8 mouse cellular contexts compared by ENCODE assay signal in the genomic region with DNA sequence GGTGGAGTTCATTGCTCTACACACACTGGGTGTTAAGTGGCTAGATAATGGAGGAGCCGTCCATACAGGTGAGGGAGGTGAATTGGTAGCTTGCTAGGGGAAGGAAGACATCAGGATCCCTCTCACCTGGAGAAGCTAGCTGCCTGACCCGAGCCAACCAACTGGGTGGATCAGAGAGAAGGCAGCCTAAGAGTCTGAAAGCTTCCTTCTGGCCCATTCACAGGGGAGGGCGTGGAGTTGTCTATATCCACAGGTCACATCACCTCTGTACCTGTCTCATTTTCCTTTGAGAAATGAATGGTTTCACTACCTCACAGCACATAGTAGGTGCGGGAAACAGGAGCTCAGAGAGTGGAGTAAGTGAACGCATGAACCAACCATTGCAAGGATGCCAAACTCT. TPM values are rescaled to one million over a fixed set of nuclear protein-coding genes. Genes with fewer than 3 reads are reported as not detected.
DNase-seq lines count a peak whose midpoint lies in the region; ATAC-seq and TF ChIP-seq lines count a peak whose summit lies in the region.
"Had no signal": no experiment of that assay in that cellular context is flagged by ENCODE, and none has a peak within 500 bp of the region (broad histone marks: within the 10 kb centered on the region; RNA-seq: fewer than 3 reads in every experiment).

No protein-coding gene starts in this region.

- 0 out of 2 replicates have a peak overlapping the region, but pooled peaks have one; percentile 64 for H3K9ac ChIP-seq in lung, postnatal 0 days (replicated peaks; ENCODE audit: low read depth)
- H3K9ac ChIP-seq in forebrain, postnatal 0 days = peak overlapping the region; percentile 97
- no peak overlapping the region for H3K9ac ChIP-seq in limb, embryonic 15.5 days
- no peak overlapping the region for H3K9ac ChIP-seq in stomach, embryonic 15.5 days

- H3K36me3 ChIP-seq in lung, postnatal 0 days (ENCODE audit: insufficient read depth, low read length) = no peaks in the 10 kb centered on the region
- no peaks in the 10 kb centered on the region for H3K36me3 ChIP-seq in forebrain, postnatal 0 days (ENCODE audit: insufficient read depth)
- no peaks in the 10 kb centered on the region for H3K36me3 ChIP-seq in limb, embryonic 15.5 days
- H3K36me3 ChIP-seq in stomach, embryonic 15.5 days = no peaks in the 10 kb centered on the region

- no peaks in the 10 kb centered on the region for H3K9me3 ChIP-seq in lung, postnatal 0 days (ENCODE audit: low read length)
- no peaks in the 10 kb centered on the region; the same call in 1 of the 2 replicates for H3K9me3 ChIP-seq in forebrain, postnatal 0 days (ENCODE audit: low read length)
- H3K9me3 ChIP-seq in limb, embryonic 15.5 days = no peaks in the 10 kb centered on the region
- no peaks in the 10 kb centered on the region for H3K9me3 ChIP-seq in stomach, embryonic 15.5 days

- no peak overlapping the region for H3K27ac ChIP-seq in lung, postnatal 0 days (ENCODE audit: low read length)
- peak overlapping the region; percentile 89; the same call in 1 of the 2 replicates for H3K27ac ChIP-seq in forebrain, postnatal 0 days (ENCODE audit: low read depth, low read length)
- H3K27ac ChIP-seq in limb, embryonic 15.5 days = no peak overlapping the region
- no peak overlapping the region for H3K27ac ChIP-seq in stomach, embryonic 15.5 days

- TF ChIP-seq CTCF in lung, postnatal 0 days (IDR thresholded peaks at IDR 0.05) = no peak
- TF ChIP-seq CTCF in lung, adult 2 months (IDR thresholded peaks at IDR 0.05; ENCODE audit: insufficient read depth, low read length) = no peak
- no peak for TF ChIP-seq CTCF in forebrain, postnatal 0 days (IDR thresholded peaks at IDR 0.05; ENCODE audit: low read depth)

- no peaks in the 10 kb centered on the region for H3K27me3 ChIP-seq in lung, postnatal 0 days (replicated peaks; ENCODE audit: insufficient read depth, low read length)
- no peaks in the 10 kb centered on the region for H3K27me3 ChIP-seq in forebrain, postnatal 0 days (ENCODE audit: insufficient read depth, low read length)
- H3K27me3 ChIP-seq in limb, embryonic 15.5 days = peaks cover 26% of the 10 kb centered on the region; the same call in 1 of the 2 replicates
- no peaks in the 10 kb centered on the region for H3K27me3 ChIP-seq in stomach, embryonic 15.5 days (replicated peaks)

- no peak for DNase-seq in lung, postnatal 0 days (ENCODE audit: low spot score)
- DNase-seq in lung, adult 2 months = no peak
- no peak for DNase-seq in forebrain, postnatal 0 days
- no peak for DNase-seq in left cerebral cortex, postnatal 25 days (ENCODE audit: low spot score in 2 of 2)
- no peak for DNase-seq in left cerebral cortex, adult 18-20 months (ENCODE audit: low spot score in 2 of 2)

- no peak; the same call in 1 of the 2 replicates for ATAC-seq in lung, postnatal 0 days
- ATAC-seq in forebrain, postnatal 0 days = no peak; the same call in 1 of the 2 replicates
- 0 out of 2 replicates have a peak, but pooled peaks have one; percentile 30 for ATAC-seq in limb, embryonic 15.5 days (ENCODE audit: insufficient number of reproducible peaks, low FRiP score, low TSS enrichment, low read depth)
- ATAC-seq in stomach, embryonic 15.5 days (ENCODE audit: insufficient read depth, low FRiP score, low read depth) = 0 out of 2 replicates have a peak, but pooled peaks have one; percentile 11

- 46% methylated on average over 5 of the region's 5 CpGs for WGBS in lung, postnatal 0 days
- WGBS in lung, adult 2 months = 46% methylated on average over 5 of the region's 5 CpGs
- WGBS in forebrain, postnatal 0 days = 51% methylated on average over 5 of the region's 5 CpGs
- WGBS in limb, embryonic 15.5 days = 48% methylated on average over 5 of the region's 5 CpGs
- 54% methylated on average over 5 of the region's 5 CpGs for WGBS in stomach, embryonic 15.5 days

- peak overlapping the region; percentile 53; the same call in 1 of the 2 replicates for H3K4me3 ChIP-seq in lung, postnatal 0 days (ENCODE audit: low read depth, low read length)
- no peak overlapping the region for H3K4me3 ChIP-seq in lung, adult 2 months (replicated peaks; ENCODE audit: extremely low read depth, low read depth, low read length)
- peak overlapping the region; percentile 82 for H3K4me3 ChIP-seq in forebrain, postnatal 0 days (ENCODE audit: low read depth, low read length)
- peak overlapping the region; percentile 54 for H3K4me3 ChIP-seq in limb, embryonic 15.5 days
- H3K4me3 ChIP-seq in stomach, embryonic 15.5 days (replicated peaks) = peak overlapping the region; percentile 52

- peak overlapping the region; percentile 93 for H3K4me2 ChIP-seq in lung, postnatal 0 days (replicated peaks; ENCODE audit: low read depth, low read length)
- peak overlapping the region; percentile 92 for H3K4me2 ChIP-seq in forebrain, postnatal 0 days (ENCODE audit: low read depth)
- H3K4me2 ChIP-seq in limb, embryonic 15.5 days = peak overlapping the region; percentile 95
- H3K4me2 ChIP-seq in stomach, embryonic 15.5 days = peak overlapping the region; percentile 68

- no peaks in the 10 kb centered on the region for H3K4me1 ChIP-seq in lung, postnatal 0 days (ENCODE audit: insufficient read depth, low read depth, low read length)
- H3K4me1 ChIP-seq in lung, adult 2 months (ENCODE audit: control insufficient read depth, insufficient read depth, low read length) = no peaks in the 10 kb centered on the region
- H3K4me1 ChIP-seq in forebrain, postnatal 0 days (ENCODE audit: insufficient read depth) = no peaks in the 10 kb centered on the region
- H3K4me1 ChIP-seq in limb, embryonic 15.5 days = peaks cover 10% of the 10 kb centered on the region
- H3K4me1 ChIP-seq in stomach, embryonic 15.5 days = no peaks in the 10 kb centered on the region

- TF ChIP-seq POLR2A in lung, adult 2 months (IDR thresholded peaks at IDR 0.05; ENCODE audit: borderline replicate concordance, extremely low read depth, low read depth, low read length) = no peak

- intact Hi-C loops in left cerebral cortex, postnatal 25 days (cut with DNase I) = loop anchor here (2.0 to 5.0 kb wide), 3 partner anchors 80 to 358 kb away; no protein-coding TSS in a partner anchor

- no peak for TF ChIP-seq EP300 in lung, postnatal 0 days (IDR thresholded peaks at IDR 0.05)

RNA-seq across cellular contexts. Expression of a gene that starts 0.8 kb away (rescaled TPM):
- 3.4 TPM in 2 replicates for polyA plus RNA-seq in lung, postnatal 0 days (2015; fragmentation: Nextera tagmentation; extraction: Ambion mirVana)
- polyA plus RNA-seq in lung, adult 2 months (2012; rRNA removed) = 2.3 and 2.5 TPM in 2 replicates
- 16.1 and 21.4 TPM in 2 replicates for total RNA-seq in forebrain, postnatal 0 days (2014; rRNA removed)
- polyA plus RNA-seq in forebrain, postnatal 0 days (2015; fragmentation: Nextera tagmentation; extraction: Ambion mirVana) = 13.4 and 16.0 TPM in 2 replicates
- polyA plus RNA-seq in limb, embryonic 15.5 days (2015; fragmentation: Nextera tagmentation; extraction: Ambion mirVana) = 2.8 and 3.3 TPM in 2 replicates
- polyA plus RNA-seq in stomach, embryonic 15.5 days (2015; fragmentation: Nextera tagmentation; extraction: Ambion mirVana) = 4.7 and 5.6 TPM in 2 replicates
- total RNA-seq in left cerebral cortex, postnatal 25 days (2021) = 10 to 100 TPM; 51.4 to 58.7 TPM
- 10 to 100 TPM; 69.6 to 80.8 TPM for total RNA-seq in left cerebral cortex, adult 18-20 months (2021)
- total RNA-seq: common myeloid progenitor, adult 5-6 weeks had no signal

Comparison
In these comparisons a context has a peak if more than half of its experiments do, and no peak if none do; other contexts are left out.
1. ATAC-seq: peak in limb, embryonic 15.5 days (single experiment) and stomach, embryonic 15.5 days (single experiment); none in lung, postnatal 0 days (single experiment) and forebrain, postnatal 0 days (single experiment).
2. H3K9ac ChIP-seq: peak in lung, postnatal 0 days (single experiment) and forebrain, postnatal 0 days (single experiment); none in limb, embryonic 15.5 days (single experiment) and stomach, embryonic 15.5 days (single experiment).
3. Peak in every context shown above with its lines, with median percentiles within 50 percentile points of each other: H3K4me2 ChIP-seq.